Mouse (Mus musculus) small intestine, adult 2 months (tissue): Measurements from ENCODE around the gene Card19.

Experiments
- CTCF ChIP-seq: fragments of 200-500 bp; IDR thresholded peaks from 2 replicates; pipeline ENCODE4 v1.5.1; 2012; ENCODE audit warnings: low read depth, mild to moderate bottlenecking, control low read depth, inconsistent platforms, low read length, moderate library complexity, mixed read lengths; ENCODE audit not compliant: insufficient replicate concordance, insufficient read length; ENCODE audit errors: extremely low read depth
- POLR2A ChIP-seq: fragments of 200-500 bp; IDR thresholded peaks from 2 replicates; pipeline ENCODE4 v1.6.1; 2012; ENCODE audit warnings: low read depth, mild to moderate bottlenecking, control low read depth, inconsistent platforms, low read length, moderate library complexity

- no peak for TF ChIP-seq CTCF
- no peak for TF ChIP-seq POLR2A
These were observed 8.5 kb upstream of the Card19 start for GRCm38 (mm10) chr13:49224314-49224713.
